Mouse (Mus musculus): Measurements from ENCODE around the gene Bpifb6. TPM values are rescaled to one million over a fixed set of nuclear protein-coding genes. Genes with fewer than 3 reads are reported as not detected.

Gene Bpifb6
- polyA plus RNA-seq, 1 experiment from 2014 or later, result not detected

DNA sequence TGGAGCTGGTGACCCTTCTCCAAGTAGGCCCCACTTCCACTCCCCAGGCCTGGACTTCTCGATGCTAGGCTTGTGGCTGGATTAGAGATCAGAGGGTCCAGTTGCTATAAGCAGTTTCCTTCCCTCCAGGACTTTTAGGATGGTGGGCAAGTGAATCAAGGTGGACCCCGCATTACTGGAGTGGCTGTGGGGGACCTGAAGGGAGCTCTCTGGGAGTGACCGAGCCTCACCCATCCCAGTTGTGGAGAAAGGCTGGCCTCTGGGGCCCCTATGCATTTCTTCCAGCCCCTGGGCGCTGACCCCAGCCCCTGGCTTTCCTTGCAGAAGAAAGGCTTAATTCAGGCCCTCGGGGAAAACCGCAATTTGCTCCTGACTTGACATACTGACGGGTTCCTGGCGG lies 17.7 kb downstream of the Bpifb6 start, which contains the start of gene Bpifb3:
Gene Bpifb3, plus strand, starts transcription at position 301 of the 400 bp plus-strand sequence.
- H3K4me3 ChIP-seq, result no peak within 1 kb of the TSS
- no peak for ATAC-seq (replicated peaks)
- no peaks in the 10 kb centered on the region for H3K36me3 ChIP-seq
- no peaks in the 10 kb centered on the region for H3K9me3 ChIP-seq
- H3K4me2 ChIP-seq (replicated peaks), result no peak within 1 kb of the TSS
- no peak within 1 kb of the TSS for H3K27ac ChIP-seq (replicated peaks)
- no peaks in the 10 kb centered on the region for H3K27me3 ChIP-seq
- 57% methylated on average over 8 of the region's 8 CpGs for WGBS
- no peak within 1 kb of the TSS for H3K9ac ChIP-seq (replicated peaks)
- no peaks in the 10 kb centered on the region for H3K4me1 ChIP-seq

DNA sequence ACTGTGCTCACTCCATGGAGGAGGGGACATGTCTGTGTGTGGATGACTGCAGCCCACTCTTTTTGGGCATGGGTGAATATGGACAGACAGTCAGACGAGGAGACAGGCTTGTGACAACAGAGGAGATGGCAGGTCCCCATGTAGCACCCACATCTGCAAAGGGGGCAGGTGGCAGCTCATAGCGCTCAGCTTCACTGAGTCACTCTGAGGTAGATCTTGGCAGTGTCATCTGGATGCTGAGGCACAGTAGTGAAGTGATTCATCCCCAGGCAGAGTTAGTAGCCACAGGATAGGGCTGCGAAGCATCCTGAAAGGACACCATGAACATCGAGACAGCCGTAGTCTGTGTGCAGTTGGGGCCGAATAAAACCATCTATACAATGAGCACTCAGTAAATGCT lies 21.1 kb downstream of the Bpifb6 start:
- 88% methylated on average over 6 of the region's 6 CpGs for WGBS
- Histone ChIP-seq H3K9me3 (no peaks in the 10 kb centered on the region), H3K36me3 (no peaks in the 10 kb centered on the region), H3K4me3 (no peak overlapping the region), H3K9ac (replicated peaks) (no peak overlapping the region), H3K27me3 (no peaks in the 10 kb centered on the region), H3K27ac (replicated peaks) (no peak overlapping the region), H3K4me1 (no peaks in the 10 kb centered on the region), H3K4me2 (replicated peaks) (no peak overlapping the region)
- ATAC-seq (replicated peaks), result no peak

DNA sequence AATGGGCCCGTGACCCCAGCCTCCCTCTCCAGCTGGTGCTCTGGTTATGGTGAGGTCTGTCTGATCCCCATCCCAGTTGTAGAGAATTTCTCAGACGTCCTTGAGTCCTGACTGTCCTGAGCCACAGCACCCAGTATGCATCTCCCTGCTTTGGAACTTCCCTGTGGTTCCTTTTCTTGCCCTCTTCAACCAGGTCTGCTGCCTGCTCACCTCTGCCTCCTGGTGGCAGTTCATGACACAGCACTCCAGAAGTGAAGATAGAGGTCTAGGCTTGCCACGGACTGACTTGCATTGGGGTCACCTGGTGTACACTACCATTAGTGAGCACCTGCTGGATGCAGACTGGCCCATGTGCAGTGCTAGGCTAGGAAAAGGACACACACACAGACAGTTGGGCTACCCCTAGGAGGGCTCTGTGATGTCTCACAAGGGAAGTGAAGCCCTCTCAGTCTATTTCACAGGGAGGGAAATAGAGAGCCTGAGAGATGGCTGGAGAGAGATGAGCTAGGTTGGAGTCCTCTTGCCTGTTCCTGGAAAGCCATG lies 29.8 kb downstream of the Bpifb6 start:
- Histone ChIP-seq H3K27ac (replicated peaks) (no peak overlapping the region), H3K27me3 (no peaks in the 10 kb centered on the region), H3K4me1 (no peaks in the 10 kb centered on the region), H3K9ac (replicated peaks) (no peak overlapping the region), H3K36me3 (no peaks in the 10 kb centered on the region), H3K4me3 (no peak overlapping the region), H3K9me3 (no peaks in the 10 kb centered on the region), H3K4me2 (replicated peaks) (no peak overlapping the region)
- peak; percentile 35; the same call in 1 of the 2 replicates for ATAC-seq (replicated peaks)
- WGBS, result 43% methylated on average over 3 of the region's 3 CpGs

DNA sequence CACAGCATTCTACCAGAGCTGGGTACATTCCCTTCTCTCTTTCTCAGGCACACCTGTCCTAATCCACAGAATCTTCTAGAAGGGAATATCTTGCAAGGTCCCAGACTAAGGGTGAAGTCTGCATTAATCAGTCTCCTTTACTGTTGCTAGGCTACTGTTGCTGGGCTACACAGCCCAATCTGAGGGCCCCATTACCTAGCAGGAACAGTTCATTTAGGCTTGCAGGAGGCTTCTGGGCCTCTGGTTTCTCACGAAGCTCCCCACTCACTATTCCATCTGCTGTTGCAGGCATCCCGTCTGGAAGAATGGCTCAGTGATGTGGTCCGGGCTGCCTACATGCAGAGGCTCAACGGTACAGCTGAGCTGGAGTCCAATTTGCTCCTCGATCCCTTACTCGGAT lies 30.9 kb downstream of the Bpifb6 start:
- no peak overlapping the region for H3K9ac ChIP-seq (replicated peaks)
- H3K4me3 ChIP-seq, result no peak overlapping the region
- no peaks in the 10 kb centered on the region for H3K4me1 ChIP-seq
- peak; percentile 76 for ATAC-seq (replicated peaks)
- no peaks in the 10 kb centered on the region for H3K36me3 ChIP-seq
- H3K9me3 ChIP-seq, result no peaks in the 10 kb centered on the region
- H3K27ac ChIP-seq (replicated peaks), result no peak overlapping the region
- no peak overlapping the region for H3K4me2 ChIP-seq (replicated peaks)
- no peaks in the 10 kb centered on the region for H3K27me3 ChIP-seq
- WGBS, result 49% methylated on average over 6 of the region's 6 CpGs

DNA sequence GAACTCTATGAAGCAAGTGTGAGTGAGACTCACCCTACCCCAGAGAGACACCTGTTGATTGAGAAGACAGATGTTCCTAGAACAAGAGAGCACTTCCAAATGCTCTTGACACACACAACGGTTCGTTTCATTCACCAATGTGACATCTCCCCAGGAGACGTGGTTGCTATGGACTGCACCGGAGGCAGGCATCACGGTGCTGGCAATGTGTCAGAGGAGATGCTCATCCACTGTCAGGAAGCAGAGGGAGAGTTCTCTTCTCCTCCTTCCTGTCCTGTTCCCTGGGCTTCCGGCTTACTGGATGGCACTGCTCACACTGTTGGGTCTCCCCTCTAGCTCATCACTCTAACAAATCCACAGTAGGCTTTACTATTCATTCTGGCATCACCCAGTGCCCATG lies 33.1 kb downstream of the Bpifb6 start:
- no peak for ATAC-seq (replicated peaks)
- WGBS, result 58% methylated on average over 6 of the region's 6 CpGs
- no peak overlapping the region for H3K9ac ChIP-seq (replicated peaks)
- no peaks in the 10 kb centered on the region for H3K9me3 ChIP-seq
- H3K27ac ChIP-seq (replicated peaks), result no peak overlapping the region
- no peaks in the 10 kb centered on the region for H3K27me3 ChIP-seq
- no peaks in the 10 kb centered on the region for H3K36me3 ChIP-seq
- H3K4me2 ChIP-seq (replicated peaks), result no peak overlapping the region
- H3K4me3 ChIP-seq, result no peak overlapping the region
- H3K4me1 ChIP-seq, result no peaks in the 10 kb centered on the region

DNA sequence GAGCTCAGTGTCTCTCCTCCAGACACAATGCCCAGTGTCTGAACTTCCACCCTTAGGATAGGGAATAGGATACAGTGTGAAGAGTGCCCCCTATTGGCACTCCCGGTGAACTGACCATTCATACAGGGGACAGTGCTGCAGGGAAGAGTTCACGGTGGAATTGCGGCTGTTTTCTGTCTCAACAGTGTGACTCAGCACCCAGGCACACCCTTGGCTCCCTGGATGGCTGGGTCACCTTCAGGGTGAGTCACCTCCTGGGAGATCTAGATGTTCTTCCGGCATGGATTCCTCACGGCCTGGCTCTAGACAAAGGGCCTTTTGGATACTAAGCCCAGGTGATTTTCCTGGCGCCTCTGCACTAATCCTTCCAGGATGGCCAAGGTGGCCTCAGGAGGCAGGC lies 35.2 kb downstream of the Bpifb6 start:
- Histone ChIP-seq H3K9me3 (no peaks in the 10 kb centered on the region), H3K4me2 (replicated peaks) (no peak overlapping the region), H3K4me3 (no peak overlapping the region), H3K4me1 (no peaks in the 10 kb centered on the region), H3K27me3 (no peaks in the 10 kb centered on the region), H3K36me3 (no peaks in the 10 kb centered on the region), H3K27ac (replicated peaks) (no peak overlapping the region), H3K9ac (replicated peaks) (no peak overlapping the region)
- 87% methylated on average over 6 of the region's 6 CpGs for WGBS
- ATAC-seq (replicated peaks), result no peak

DNA sequence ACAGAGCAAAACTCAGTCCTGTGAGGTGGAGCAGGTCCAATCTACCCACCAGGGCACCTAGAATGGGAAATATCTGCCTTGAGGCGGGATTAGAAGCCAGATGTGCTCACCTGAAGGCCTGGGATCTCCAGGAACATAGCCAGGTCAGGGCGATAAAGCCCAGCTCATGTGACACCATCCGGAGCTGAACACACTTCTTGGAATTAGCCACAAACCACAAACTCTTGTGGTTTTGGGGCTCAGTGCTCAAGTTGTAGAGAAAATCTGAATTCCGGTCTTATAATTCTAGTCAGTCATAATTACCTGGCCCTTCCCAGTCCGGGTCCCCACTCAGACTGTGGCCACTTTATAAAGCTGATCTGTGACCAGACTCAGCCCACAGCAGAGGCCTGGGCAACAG lies 37.7 kb downstream of the Bpifb6 start, which contains the start of gene Bpifb4:
Gene Bpifb4, plus strand, starts transcription at position 370 of the 400 bp plus-strand sequence.
- Histone ChIP-seq H3K9ac (replicated peaks) (no peak within 1 kb of the TSS), H3K36me3 (no peaks in the 10 kb centered on the region), H3K4me1 (no peaks in the 10 kb centered on the region), H3K9me3 (no peaks in the 10 kb centered on the region), H3K27me3 (no peaks in the 10 kb centered on the region), H3K4me2 (replicated peaks) (no peak within 1 kb of the TSS), H3K4me3 (no peak within 1 kb of the TSS), H3K27ac (replicated peaks) (no peak within 1 kb of the TSS)
- no peak for ATAC-seq (replicated peaks)
- WGBS, result 81% methylated on average over 5 of the region's 5 CpGs

DNA sequence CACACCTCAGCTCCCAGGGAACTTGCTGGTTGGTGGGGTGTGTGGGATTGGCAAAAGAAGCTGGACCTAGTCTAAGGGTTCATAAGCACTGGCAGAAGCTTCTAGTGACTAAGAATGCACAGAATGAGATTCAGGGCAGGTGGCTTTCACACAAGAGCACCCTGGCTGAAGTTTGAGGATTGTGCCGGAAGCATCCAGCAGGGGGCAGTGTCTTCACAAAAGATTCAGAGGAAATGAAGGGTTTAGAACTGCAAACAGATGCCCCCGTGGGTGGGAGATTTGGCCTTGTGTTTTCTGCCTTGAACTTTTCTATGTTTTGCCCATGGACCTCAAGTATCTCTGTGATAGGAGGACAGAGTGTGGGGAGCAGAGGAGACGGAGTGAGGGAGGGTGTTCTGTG lies 43.3 kb downstream of the Bpifb6 start:
- WGBS, result 41% methylated on average over 3 of the region's 3 CpGs
- Histone ChIP-seq H3K4me1 (no peaks in the 10 kb centered on the region), H3K36me3 (no peaks in the 10 kb centered on the region), H3K27ac (replicated peaks) (no peak overlapping the region), H3K9me3 (no peaks in the 10 kb centered on the region), H3K4me3 (no peak overlapping the region), H3K4me2 (replicated peaks) (no peak overlapping the region), H3K9ac (replicated peaks) (no peak overlapping the region), H3K27me3 (no peaks in the 10 kb centered on the region)
- ATAC-seq (replicated peaks), result no peak

DNA sequence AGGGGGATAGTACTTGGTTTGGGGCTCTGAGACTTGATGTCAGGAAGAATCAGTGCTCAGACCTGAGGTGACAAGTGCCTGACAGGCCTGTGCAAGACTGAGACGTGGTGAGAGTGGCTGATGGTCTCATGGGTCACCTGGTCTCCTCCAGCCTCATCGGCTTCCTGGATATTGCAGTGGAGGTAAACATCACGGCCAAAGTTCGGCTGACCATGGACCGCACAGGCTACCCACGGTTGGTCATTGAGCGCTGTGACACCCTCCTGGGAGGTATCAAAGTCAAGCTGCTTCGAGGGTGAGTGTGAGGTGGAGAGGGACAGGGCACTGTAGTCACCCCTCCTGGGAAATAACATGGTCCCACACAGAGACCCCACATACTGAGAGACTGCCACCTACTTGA lies 44.4 kb downstream of the Bpifb6 start:
- Histone ChIP-seq H3K4me3 (no peak overlapping the region), H3K9me3 (no peaks in the 10 kb centered on the region), H3K4me2 (replicated peaks) (no peak overlapping the region), H3K36me3 (no peaks in the 10 kb centered on the region), H3K9ac (replicated peaks) (no peak overlapping the region), H3K27ac (replicated peaks) (no peak overlapping the region), H3K4me1 (no peaks in the 10 kb centered on the region), H3K27me3 (no peaks in the 10 kb centered on the region)
- ATAC-seq (replicated peaks), result no peak
- WGBS, result 93% methylated on average over 8 of the region's 8 CpGs

DNA sequence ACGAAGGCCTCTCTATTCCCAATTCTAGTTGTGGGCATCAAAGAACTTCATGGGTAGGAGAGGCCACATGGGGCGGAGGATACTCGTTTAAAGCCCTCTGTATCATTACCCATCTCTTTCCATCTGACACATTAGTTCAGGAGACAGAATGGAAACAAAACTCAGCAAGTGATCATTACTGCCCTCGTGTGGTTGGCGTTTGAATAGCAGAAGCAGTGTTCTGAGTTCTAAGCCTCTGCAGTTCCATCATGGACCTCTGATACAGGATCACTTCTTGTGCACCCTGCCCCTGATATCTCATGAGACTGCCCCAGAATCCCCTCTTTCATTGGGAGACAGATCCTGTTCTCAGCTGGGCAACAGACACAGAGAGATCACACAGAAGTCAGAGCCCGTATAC lies 52.7 kb downstream of the Bpifb6 start:
- Histone ChIP-seq H3K4me2 (replicated peaks) (no peak overlapping the region), H3K4me3 (no peak overlapping the region), H3K9ac (replicated peaks) (no peak overlapping the region), H3K9me3 (no peaks in the 10 kb centered on the region), H3K27ac (replicated peaks) (no peak overlapping the region), H3K36me3 (no peaks in the 10 kb centered on the region), H3K4me1 (no peaks in the 10 kb centered on the region), H3K27me3 (no peaks in the 10 kb centered on the region)
- WGBS, result 28% methylated on average over 6 of the region's 6 CpGs
- ATAC-seq (replicated peaks), result no peak

DNA sequence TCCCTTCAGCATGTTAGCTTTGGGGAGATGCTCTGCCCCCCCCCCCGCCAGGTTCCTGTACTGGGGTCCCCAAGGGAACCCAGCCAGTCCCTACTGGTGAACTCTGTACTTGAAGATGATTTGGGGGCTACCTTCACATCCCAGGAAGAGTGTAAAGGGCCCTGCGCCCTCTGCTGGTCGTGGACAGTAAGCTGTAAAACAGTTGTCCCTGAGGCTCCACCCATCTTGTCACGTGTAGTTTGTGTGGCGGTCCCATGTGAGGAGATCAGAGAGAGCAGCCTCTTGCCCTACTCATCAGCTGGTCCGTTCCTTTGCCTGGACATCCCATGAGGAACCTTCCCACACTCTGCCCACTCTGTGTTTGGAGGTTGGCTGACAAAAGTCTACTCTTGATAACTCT lies 53.6 kb downstream of the Bpifb6 start:
- Histone ChIP-seq H3K9me3 (no peaks in the 10 kb centered on the region), H3K4me1 (no peaks in the 10 kb centered on the region), H3K36me3 (no peaks in the 10 kb centered on the region), H3K4me2 (replicated peaks) (peak overlapping the region; percentile 28), H3K27ac (replicated peaks) (no peak overlapping the region), H3K4me3 (no peak overlapping the region), H3K9ac (replicated peaks) (no peak overlapping the region), H3K27me3 (no peaks in the 10 kb centered on the region)
- ATAC-seq (replicated peaks), result no peak; the same call in 1 of the 2 replicates
- WGBS, result 3% methylated on average over 6 of the region's 6 CpGs
